Mouse (Mus musculus): ENCODE measurements at regions not wholly inside any gene's neighbourhood (a gene's known extent, or its start where the extent isn't known, plus 50 kb on each side); places are given as distances from the start of the nearest gene placed in this dataset.

- no peak for ATAC-seq
Measured at GRCm38 (mm10) chr1:190067181-190067580, 103.3 kb downstream of the Prox1 start.

- ATAC-seq, result no peak
Measured at GRCm38 (mm10) chr1:190066426-190066825, 104.1 kb downstream of the Prox1 start.

- ATAC-seq, result no peak
Measured at GRCm38 (mm10) chr1:190061560-190062295, 108.8 kb downstream of the Prox1 start.

- no peak for ATAC-seq
Measured at GRCm38 (mm10) chr1:190059025-190059424, 111.5 kb downstream of the Prox1 start.

GRCm38 (mm10) chr1:190056931-190057330, 113.6 kb downstream of the Prox1 start:
- ATAC-seq, result no peak

GRCm38 (mm10) chr1:190051903-190052302, 118.6 kb downstream of the Prox1 start:
- ATAC-seq, result no peak

- no peak for ATAC-seq
Measured at GRCm38 (mm10) chr1:190048521-190049170, 121.9 kb downstream of the Prox1 start.

GRCm38 (mm10) chr1:190047201-190047600, 123.3 kb downstream of the Prox1 start:
- no peak for ATAC-seq

- no peak for ATAC-seq
Measured at GRCm38 (mm10) chr1:190045797-190046196, 123.6 kb upstream of the Smyd2 start.

- no peak for ATAC-seq
Measured at GRCm38 (mm10) chr1:190044036-190044435, 121.9 kb upstream of the Smyd2 start.

GRCm38 (mm10) chr1:190043156-190043555, 121.0 kb upstream of the Smyd2 start:
- no peak for ATAC-seq

GRCm38 (mm10) chr1:190042197-190042596, 120.0 kb upstream of the Smyd2 start:
- no peak for ATAC-seq

GRCm38 (mm10) chr1:190041096-190041706, 119.0 kb upstream of the Smyd2 start:
- no peak for ATAC-seq

GRCm38 (mm10) chr1:190038046-190038445, 115.9 kb upstream of the Smyd2 start:
- no peak for ATAC-seq

GRCm38 (mm10) chr1:190036726-190037125, 114.6 kb upstream of the Smyd2 start:
- no peak for ATAC-seq

- no peak for ATAC-seq
Measured at GRCm38 (mm10) chr1:190035935-190036334, 113.8 kb upstream of the Smyd2 start.

GRCm38 (mm10) chr1:190034091-190034490, 111.9 kb upstream of the Smyd2 start:
- ATAC-seq, result no peak

GRCm38 (mm10) chr1:190027536-190027935, 105.4 kb upstream of the Smyd2 start:
- ATAC-seq, result no peak

GRCm38 (mm10) chr1:190009466-190009865, 87.3 kb upstream of the Smyd2 start:
- no peak for ATAC-seq

GRCm38 (mm10) chr1:190007271-190007670, 85.1 kb upstream of the Smyd2 start:
- ATAC-seq, result no peak

- ATAC-seq, result no peak
Measured at GRCm38 (mm10) chr1:190001084-190001483, 78.9 kb upstream of the Smyd2 start.

- no peak for ATAC-seq
Measured at GRCm38 (mm10) chr1:189993706-189994105, 71.5 kb upstream of the Smyd2 start.

- no peak for ATAC-seq
Measured at GRCm38 (mm10) chr1:189993221-189993620, 71.1 kb upstream of the Smyd2 start.

- no peak for ATAC-seq
Measured at GRCm38 (mm10) chr1:189991089-189991488, 68.9 kb upstream of the Smyd2 start.

All from activated CD4-positive, CD25-positive, alpha-beta regulatory T cell, adult 4 months (primary cell).